Mouse (Mus musculus): Measurements from ENCODE around the gene Col1a1. TPM values are rescaled to one million over a fixed set of nuclear protein-coding genes. Genes with fewer than 3 reads are reported as not detected.

Col1a1 gene
- polyA plus RNA-seq, 1 experiment = 115 TPM

- no peak for TF ChIP-seq POLR2A (IDR thresholded peaks at IDR 0.05; ENCODE audit: borderline replicate concordance, extremely low read depth, low read depth, low read length)
- no peak for TF ChIP-seq CTCF (IDR thresholded peaks at IDR 0.05; ENCODE audit: insufficient read depth, low read length)
- no peaks in the 10 kb centered on the region; the same call in 1 of the 2 replicates for H3K4me1 ChIP-seq (ENCODE audit: control insufficient read depth, insufficient read depth, low read length)
- no peak for DNase-seq
- no peak overlapping the region for H3K4me3 ChIP-seq (replicated peaks; ENCODE audit: extremely low read depth, low read depth, low read length)
- WGBS = 42% methylated on average over 11 of the region's 11 CpGs
Observed at GRCm38 (mm10) chr11:94934526-94934925, 1.5 kb upstream of the Col1a1 start.

DNA sequence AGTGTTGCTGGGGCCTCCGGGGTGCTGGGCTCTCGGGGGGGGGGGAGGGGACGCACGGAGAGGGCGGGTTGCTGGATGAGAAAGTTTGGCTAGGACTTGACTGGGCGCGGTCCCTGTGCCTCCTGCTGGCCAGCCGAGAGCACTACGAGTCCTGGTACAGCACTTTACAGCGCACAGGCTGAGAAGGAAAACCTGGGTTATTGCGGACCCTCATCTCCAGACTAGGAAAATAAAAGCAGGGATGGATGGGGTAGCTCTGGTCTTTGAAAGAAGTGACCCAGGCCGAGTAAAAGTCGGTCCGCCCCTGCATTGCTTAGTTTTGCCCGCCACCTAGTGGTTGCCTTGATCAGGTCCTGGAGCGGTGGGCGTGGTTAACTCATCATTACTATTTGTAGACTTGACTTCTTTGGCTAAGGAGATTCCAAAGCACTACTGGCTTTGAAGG, 849 bp downstream of the Col1a1 start:
- TF ChIP-seq POLR2A (IDR thresholded peaks at IDR 0.05; ENCODE audit: borderline replicate concordance, extremely low read depth, low read depth, low read length) = no peak
- TF ChIP-seq CTCF (IDR thresholded peaks at IDR 0.05; ENCODE audit: insufficient read depth, low read length) = peak; percentile 74
- 1% methylated on average over 17 of the region's 17 CpGs for WGBS
- H3K4me1 ChIP-seq (ENCODE audit: control insufficient read depth, insufficient read depth, low read length) = no peaks in the 10 kb centered on the region; the same call in 1 of the 2 replicates
- DNase-seq = peak; percentile 91
- peak overlapping the region; percentile 57 for H3K4me3 ChIP-seq (replicated peaks; ENCODE audit: extremely low read depth, low read depth, low read length)

- H3K4me3 ChIP-seq (replicated peaks; ENCODE audit: extremely low read depth, low read depth, low read length) = no peak overlapping the region
- DNase-seq = no peak
- no peaks in the 10 kb centered on the region; the same call in 1 of the 2 replicates for H3K4me1 ChIP-seq (ENCODE audit: control insufficient read depth, insufficient read depth, low read length)
- no peak for TF ChIP-seq POLR2A (IDR thresholded peaks at IDR 0.05; ENCODE audit: borderline replicate concordance, extremely low read depth, low read depth, low read length)
- TF ChIP-seq CTCF (IDR thresholded peaks at IDR 0.05; ENCODE audit: insufficient read depth, low read length) = no peak
- WGBS = 2% methylated on average over 18 of the region's 18 CpGs
Observed at GRCm38 (mm10) chr11:94937335-94937781, 1.3 kb downstream of the Col1a1 start.

GRCm38 (mm10) chr11:94937787-94938186, 1.8 kb downstream of the Col1a1 start:
- DNase-seq = no peak
- H3K4me1 ChIP-seq (ENCODE audit: control insufficient read depth, insufficient read depth, low read length) = no peaks in the 10 kb centered on the region; the same call in 1 of the 2 replicates
- H3K4me3 ChIP-seq (replicated peaks; ENCODE audit: extremely low read depth, low read depth, low read length) = peak overlapping the region; percentile 1
- WGBS = 4% methylated on average over 15 of the region's 15 CpGs
- TF ChIP-seq POLR2A (IDR thresholded peaks at IDR 0.05; ENCODE audit: borderline replicate concordance, extremely low read depth, low read depth, low read length) (no peak), CTCF (IDR thresholded peaks at IDR 0.05; ENCODE audit: insufficient read depth, low read length) (no peak)

DNA sequence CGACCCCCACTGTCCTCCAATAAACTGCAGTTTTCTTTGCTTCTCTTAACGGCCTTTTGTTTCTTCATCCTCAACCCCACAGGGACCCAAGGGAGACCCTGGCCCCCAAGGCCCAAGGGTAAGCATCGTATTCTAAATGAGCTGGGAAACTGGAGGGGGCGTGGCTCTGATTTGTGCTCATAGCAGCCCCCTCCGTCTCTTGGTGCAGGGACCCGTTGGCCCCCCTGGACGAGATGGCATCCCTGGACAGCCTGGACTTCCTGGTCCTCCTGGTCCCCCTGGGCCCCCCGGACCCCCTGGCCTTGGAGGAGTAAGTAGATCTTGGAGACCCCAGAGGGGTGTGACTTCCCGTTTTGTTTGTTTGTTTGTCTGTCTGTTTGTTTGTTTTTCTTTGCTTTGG, 2.3 kb downstream of the Col1a1 start:
- TF ChIP-seq POLR2A (IDR thresholded peaks at IDR 0.05; ENCODE audit: borderline replicate concordance, extremely low read depth, low read depth, low read length) = no peak
- no peak for TF ChIP-seq CTCF (IDR thresholded peaks at IDR 0.05; ENCODE audit: insufficient read depth, low read length)
- H3K4me3 ChIP-seq (replicated peaks; ENCODE audit: extremely low read depth, low read depth, low read length) = no peak overlapping the region

DNA sequence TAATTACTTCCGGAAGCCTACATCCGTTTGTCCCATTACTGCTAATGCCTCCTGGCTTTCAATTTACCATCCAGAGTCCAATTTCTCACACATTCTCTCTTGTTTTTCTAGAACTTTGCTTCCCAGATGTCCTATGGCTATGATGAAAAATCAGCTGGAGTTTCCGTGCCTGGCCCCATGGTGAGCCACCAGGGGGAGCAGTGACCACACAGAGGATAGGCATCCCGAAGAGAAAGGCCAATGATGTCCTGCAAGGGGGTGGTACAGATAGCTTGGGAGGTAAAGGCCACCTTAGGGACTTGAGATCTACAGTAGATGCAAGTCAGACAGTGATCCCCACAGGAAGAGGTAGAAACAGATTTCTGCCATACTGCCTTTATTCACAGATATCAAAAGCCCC, 3.3 kb downstream of the Col1a1 start:
- H3K4me1 ChIP-seq (ENCODE audit: control insufficient read depth, insufficient read depth, low read length) = no peaks in the 10 kb centered on the region; the same call in 1 of the 2 replicates
- WGBS = 17% methylated on average over 4 of the region's 4 CpGs
- DNase-seq = peak; percentile 73
- H3K4me3 ChIP-seq (replicated peaks; ENCODE audit: extremely low read depth, low read depth, low read length) = no peak overlapping the region
- no peak for TF ChIP-seq POLR2A (IDR thresholded peaks at IDR 0.05; ENCODE audit: borderline replicate concordance, extremely low read depth, low read depth, low read length)
- peak; percentile 91 for TF ChIP-seq CTCF (IDR thresholded peaks at IDR 0.05; ENCODE audit: insufficient read depth, low read length)

More for the DNA sequence above, 2.3 kb downstream of the Col1a1 start:
- 18% methylated on average over 9 of the region's 9 CpGs for WGBS
- DNase-seq = no peak
- no peaks in the 10 kb centered on the region; the same call in 1 of the 2 replicates for H3K4me1 ChIP-seq (ENCODE audit: control insufficient read depth, insufficient read depth, low read length)

DNA sequence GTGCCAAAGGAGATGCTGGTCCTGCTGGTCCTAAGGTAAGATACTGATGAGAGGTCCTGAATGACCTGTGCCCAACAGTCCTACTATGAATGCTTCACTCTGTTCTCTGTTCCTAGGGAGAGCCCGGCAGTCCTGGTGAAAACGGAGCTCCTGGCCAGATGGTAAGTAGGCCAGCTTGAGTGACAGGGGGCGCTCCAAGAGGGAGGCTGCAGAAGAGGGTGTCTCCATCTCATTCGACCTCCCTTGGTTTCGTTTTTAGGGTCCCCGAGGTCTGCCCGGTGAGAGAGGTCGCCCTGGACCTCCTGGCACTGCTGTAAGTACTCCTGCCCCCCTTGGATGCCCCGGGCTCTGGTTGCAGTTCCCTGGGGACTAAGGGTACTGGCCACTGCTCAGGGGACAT, 5.1 kb downstream of the Col1a1 start:
- no peak overlapping the region for H3K4me3 ChIP-seq (replicated peaks; ENCODE audit: extremely low read depth, low read depth, low read length)
- no peak for DNase-seq
- WGBS = 52% methylated on average over 9 of the region's 9 CpGs
- TF ChIP-seq CTCF (IDR thresholded peaks at IDR 0.05; ENCODE audit: insufficient read depth, low read length) = no peak
- TF ChIP-seq POLR2A (IDR thresholded peaks at IDR 0.05; ENCODE audit: borderline replicate concordance, extremely low read depth, low read depth, low read length) = no peak
- no peaks in the 10 kb centered on the region; the same call in 1 of the 2 replicates for H3K4me1 ChIP-seq (ENCODE audit: control insufficient read depth, insufficient read depth, low read length)

- TF ChIP-seq POLR2A (IDR thresholded peaks at IDR 0.05; ENCODE audit: borderline replicate concordance, extremely low read depth, low read depth, low read length) (no peak), CTCF (IDR thresholded peaks at IDR 0.05; ENCODE audit: insufficient read depth, low read length) (no peak)
- 72% methylated on average over 8 of the region's 8 CpGs for WGBS
- Histone ChIP-seq H3K4me1 (ENCODE audit: control insufficient read depth, insufficient read depth, low read length) (no peaks in the 10 kb centered on the region; the same call in 1 of the 2 replicates), H3K4me3 (replicated peaks; ENCODE audit: extremely low read depth, low read depth, low read length) (no peak overlapping the region)
- DNase-seq = no peak
Observed at GRCm38 (mm10) chr11:94941776-94942175, 5.8 kb downstream of the Col1a1 start.

DNA sequence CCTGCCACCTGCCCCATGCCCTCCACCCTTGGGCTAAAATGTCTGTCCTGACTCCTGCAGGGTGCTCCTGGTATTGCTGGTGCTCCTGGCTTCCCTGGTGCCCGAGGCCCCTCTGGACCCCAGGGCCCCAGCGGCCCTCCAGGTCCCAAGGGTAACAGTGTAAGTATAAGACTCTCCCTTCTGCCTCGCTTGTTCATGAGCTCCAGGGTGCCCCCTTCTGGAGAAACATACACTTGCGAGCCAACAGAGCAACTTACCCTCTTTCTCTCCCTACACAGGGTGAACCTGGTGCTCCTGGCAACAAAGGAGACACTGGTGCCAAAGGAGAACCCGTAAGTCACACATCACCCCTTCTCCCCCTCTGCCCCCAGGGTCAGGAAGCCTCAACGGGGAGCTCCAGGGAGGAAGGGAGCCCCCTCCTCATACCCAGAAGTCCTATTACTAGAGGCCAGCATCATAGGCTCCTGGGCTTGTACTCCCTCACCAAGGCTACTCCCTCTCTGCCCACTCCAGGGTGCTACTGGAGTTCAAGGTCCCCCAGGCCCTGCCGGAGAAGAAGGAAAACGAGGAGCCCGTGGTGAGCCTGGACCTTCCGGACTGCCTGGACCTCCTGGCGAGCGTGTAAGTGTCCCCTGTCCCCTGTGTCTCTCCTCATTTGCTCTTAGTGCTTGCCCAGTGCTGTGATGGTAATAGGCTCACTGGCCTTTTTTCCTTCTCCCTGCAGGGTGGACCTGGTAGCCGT, 6.4 kb downstream of the Col1a1 start:
- WGBS = 40% methylated on average over 13 of the region's 13 CpGs
- Histone ChIP-seq H3K4me3 (replicated peaks; ENCODE audit: extremely low read depth, low read depth, low read length) (no peak overlapping the region), H3K4me1 (ENCODE audit: control insufficient read depth, insufficient read depth, low read length) (no peaks in the 10 kb centered on the region; the same call in 1 of the 2 replicates)
- TF ChIP-seq POLR2A (IDR thresholded peaks at IDR 0.05; ENCODE audit: borderline replicate concordance, extremely low read depth, low read depth, low read length) = no peak
- TF ChIP-seq CTCF (IDR thresholded peaks at IDR 0.05; ENCODE audit: insufficient read depth, low read length) = peak; percentile 58
- DNase-seq = peak; percentile 46

- WGBS = 75% methylated on average over 15 of the region's 15 CpGs
- TF ChIP-seq CTCF (IDR thresholded peaks at IDR 0.05; ENCODE audit: insufficient read depth, low read length) (no peak), POLR2A (IDR thresholded peaks at IDR 0.05; ENCODE audit: borderline replicate concordance, extremely low read depth, low read depth, low read length) (no peak)
- no peak for DNase-seq
- H3K4me1 ChIP-seq (ENCODE audit: control insufficient read depth, insufficient read depth, low read length) = no peaks in the 10 kb centered on the region
- no peak overlapping the region for H3K4me3 ChIP-seq (replicated peaks; ENCODE audit: extremely low read depth, low read depth, low read length)
Observed at GRCm38 (mm10) chr11:94943054-94943453, 7.0 kb downstream of the Col1a1 start.
